Mouse (Mus musculus) left cerebral cortex, adult 18-20 months (tissue): Measurements from ENCODE around the gene Klf9. TPM values are rescaled to one million over a fixed set of nuclear protein-coding genes. Genes with fewer than 3 reads are reported as not detected.
A peak's percentile ranks its signal among the peaks of the same experiment; 100 is the strongest.

Experiments used
- DNase-seq, 2 experiments: peaks; one replicate each; pipeline ENCODE4 v3.0.0; 2021 to 2022; ENCODE audit warnings: low spot score in 2 of 2, mixed read lengths in 1 of 2
- long read RNA-seq, 2 experiments: library from polyadenylated mRNA; stranded (forward); transcript quantifications; one replicate each; pipeline ENCODE4 v2.0.0; 2021
- total RNA-seq, 2 experiments: library from RNA; stranded (reverse); gene quantifications; 2 replicates each; pipeline ENCODE4 v1.2.3; 2021

Gene Klf9
- 100 to 1,000 TPM; 153 to 167 TPM for total RNA-seq
- long read RNA-seq, experiment 1, full-length matches to known transcripts, result 72 of 456 reads
- long read RNA-seq, experiment 1, partial matches to known transcripts, result 382 of 456 reads
- long read RNA-seq, experiment 1, other reads (novel, unspliced or antisense), result 2 of 456 reads
- long read RNA-seq, experiment 2, full-length matches to known transcripts, result 43 of 281 reads
- long read RNA-seq, experiment 2, partial matches to known transcripts, result 0 of 281 reads
- long read RNA-seq, experiment 2, other reads (novel, unspliced or antisense), result 238 of 281 reads

GRCm38 (mm10) chr19:23140689-23141317, at the start of gene Klf9:
Gene Klf9 (plus strand): TSS chr19:23141226.
- peak; percentile 96 to 97 for DNase-seq

- peak; percentile 59 to 70 for DNase-seq
These were observed 49.4 kb upstream of the Klf9 start for GRCm38 (mm10) chr19:23091586-23091985.

- DNase-seq, result no peak
These were observed 47.5 kb upstream of the Klf9 start for GRCm38 (mm10) chr19:23093548-23093947.

DNA sequence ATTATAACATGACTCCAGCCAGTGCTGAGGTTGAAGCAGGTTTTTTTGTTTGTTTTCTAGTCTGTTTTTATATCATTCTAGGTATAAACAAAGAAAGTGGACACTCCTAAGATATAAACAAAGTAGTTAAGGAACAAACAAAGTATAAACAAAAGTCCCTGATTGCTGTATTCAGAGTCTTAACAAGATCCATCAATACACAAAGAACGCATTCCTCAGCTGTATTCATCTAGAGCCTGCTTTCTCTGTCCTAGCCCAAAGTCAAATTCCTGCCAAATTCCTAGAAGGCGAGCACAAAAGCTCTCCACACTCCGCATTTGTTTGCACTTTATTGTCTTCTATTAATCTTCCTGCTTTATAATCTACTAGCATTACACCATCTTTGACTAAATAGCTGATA, 46.1 kb upstream of the Klf9 start:
- no peak for DNase-seq

DNA sequence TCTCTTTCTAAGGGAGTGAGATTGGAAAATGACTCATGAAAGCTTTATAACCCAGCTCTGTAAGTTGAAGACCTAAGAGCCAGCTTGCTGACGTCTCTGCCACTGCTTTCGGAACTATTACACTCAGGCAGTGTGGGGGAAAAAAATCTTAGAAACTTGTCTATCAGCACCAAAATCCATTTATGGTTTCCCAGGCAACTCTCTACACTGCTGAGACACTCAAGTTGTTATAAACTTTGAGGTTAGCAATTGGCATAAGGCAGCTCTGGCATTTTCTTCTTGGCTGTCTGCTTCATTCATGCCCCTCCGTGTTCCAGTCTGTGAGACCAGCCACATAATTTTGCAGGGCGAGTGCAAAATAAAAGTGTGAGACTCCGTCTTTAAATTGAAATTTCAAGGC, 34.2 kb upstream of the Klf9 start:
- no peak for DNase-seq

- DNase-seq, result no peak
These were observed 33.7 kb upstream of the Klf9 start for GRCm38 (mm10) chr19:23107335-23107734.

- no peak for DNase-seq
These were observed 19.2 kb upstream of the Klf9 start for GRCm38 (mm10) chr19:23121875-23122274.

DNA sequence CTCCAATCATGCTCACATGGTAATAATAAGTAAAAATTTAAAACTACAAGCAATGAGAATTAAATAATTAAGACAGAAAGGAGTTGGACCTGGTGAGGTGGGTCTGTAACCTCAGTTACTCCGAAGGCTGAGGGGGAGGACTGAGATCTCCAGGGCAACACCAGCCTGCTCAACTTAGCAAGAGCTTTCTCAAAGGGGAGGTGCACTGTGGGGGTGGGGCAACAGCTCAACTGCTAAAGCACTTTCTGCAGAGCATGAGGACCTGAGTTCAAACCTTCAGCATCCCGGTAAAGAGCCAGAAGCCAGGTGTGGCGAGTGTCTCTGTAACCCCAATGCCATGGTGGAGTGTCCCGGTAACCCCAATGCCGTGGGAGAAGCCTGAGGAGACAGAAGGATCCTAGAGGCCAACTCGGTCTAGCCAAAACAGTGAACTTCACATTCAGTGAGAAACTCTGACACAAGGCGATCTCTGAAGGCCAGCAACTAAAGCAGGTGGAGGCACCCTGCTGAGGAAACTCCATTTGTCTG, 16.9 kb upstream of the Klf9 start:
- no peak for DNase-seq

DNA sequence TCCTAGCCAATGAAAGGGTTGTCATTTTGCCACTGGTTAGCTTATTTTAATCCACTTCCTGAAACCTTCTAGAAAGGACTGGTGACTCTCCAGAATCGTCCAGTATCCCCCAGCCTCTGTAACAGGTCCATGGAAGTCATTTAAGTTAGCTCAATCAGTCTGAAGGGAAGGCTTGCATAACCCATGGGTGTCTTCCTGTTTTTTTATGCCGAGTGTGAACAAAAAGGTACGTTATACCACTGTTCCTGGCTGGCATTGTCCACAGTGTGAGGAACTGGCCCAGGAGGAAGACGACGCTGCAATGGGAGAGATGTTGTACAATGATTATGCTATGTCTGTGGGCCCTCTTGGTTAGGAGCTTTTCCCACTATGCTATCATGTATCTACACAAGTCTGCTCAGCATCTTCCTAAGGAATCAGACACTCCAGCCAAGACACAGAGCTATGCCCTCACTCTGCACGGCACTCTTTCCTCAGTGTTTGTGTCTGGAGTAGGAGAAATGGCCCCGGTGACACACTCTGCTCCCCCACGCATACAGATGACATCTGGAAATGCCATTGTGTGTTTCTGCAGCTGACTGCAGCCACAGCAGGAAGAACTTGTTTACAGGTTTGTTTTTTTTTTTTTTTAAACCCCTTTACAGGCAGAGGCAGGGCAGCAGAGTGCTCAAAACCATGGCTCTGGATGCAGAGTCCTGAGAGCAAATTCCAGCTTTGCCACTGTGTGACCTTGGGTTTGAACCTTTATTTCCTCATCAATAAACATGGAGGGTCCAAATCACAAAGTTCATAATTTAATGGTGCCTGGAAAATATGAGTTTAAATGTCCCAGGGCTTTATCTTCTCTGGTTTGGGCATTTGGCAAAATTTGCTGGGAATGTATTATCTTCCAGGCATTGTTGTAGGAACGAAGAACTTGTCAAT, 15.5 kb upstream of the Klf9 start:
- no peak for DNase-seq

GRCm38 (mm10) chr19:23129908-23130307, 11.1 kb upstream of the Klf9 start:
- DNase-seq, result no peak

DNA sequence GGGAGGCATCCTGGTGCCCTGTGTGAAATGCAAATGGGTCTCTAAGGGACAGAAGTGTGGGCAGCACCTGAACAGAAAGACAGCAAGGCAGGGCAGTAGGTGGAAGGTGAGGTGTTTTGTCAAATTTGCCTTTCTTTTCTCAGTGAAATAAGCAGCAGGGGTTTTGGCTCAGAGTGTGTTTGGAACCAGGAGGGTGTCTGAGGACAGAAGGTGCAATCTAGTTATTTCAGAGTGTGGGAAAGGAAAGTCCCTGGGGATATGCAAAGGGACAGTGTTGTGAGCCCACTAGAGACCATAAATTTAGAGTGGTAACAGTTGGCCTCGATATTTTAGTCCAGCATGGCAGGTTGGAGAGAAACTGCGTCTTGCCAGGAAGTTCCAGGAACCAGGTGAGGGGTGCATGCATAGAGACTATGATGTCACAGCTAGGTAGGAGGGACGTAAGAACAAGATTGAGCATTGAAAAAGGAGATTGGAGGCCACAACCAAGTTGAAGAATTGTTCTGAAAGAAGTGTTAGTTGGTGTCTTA, 8.9 kb upstream of the Klf9 start:
- DNase-seq, result no peak

DNA sequence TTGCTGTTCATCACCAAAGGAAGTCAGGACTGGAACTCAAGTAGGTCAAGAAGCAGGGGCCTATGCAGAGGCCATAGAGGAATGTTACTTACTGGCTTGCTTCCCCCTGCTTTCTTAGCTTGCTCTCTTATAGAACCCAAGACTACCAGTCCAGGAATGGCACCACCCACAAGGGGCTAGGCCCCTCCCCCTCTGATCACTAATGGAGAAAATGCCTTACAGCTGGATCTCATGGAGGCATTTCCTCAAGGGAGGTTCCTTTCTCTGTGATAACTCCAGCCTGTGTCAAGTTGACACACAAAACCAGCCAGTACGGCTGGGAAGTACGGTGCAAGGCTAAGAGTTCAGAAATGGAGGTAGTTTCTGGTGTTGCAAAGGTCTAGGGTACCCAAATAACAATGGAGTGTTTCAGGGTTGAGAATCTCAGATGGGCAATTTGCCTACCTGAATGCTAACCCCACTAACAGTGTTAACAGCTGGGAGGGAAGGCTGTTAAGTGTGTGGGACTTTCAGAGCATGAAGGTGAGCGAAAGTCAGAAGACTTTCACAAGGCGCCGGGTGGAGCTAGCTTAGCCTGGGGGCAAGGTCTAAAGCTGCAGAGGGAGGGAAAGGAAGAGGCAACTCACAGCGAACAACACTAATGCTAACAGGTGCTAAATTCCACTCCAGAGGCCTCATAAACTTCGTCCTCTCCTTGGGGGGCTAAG, 8.2 kb upstream of the Klf9 start:
- no peak for DNase-seq

DNA sequence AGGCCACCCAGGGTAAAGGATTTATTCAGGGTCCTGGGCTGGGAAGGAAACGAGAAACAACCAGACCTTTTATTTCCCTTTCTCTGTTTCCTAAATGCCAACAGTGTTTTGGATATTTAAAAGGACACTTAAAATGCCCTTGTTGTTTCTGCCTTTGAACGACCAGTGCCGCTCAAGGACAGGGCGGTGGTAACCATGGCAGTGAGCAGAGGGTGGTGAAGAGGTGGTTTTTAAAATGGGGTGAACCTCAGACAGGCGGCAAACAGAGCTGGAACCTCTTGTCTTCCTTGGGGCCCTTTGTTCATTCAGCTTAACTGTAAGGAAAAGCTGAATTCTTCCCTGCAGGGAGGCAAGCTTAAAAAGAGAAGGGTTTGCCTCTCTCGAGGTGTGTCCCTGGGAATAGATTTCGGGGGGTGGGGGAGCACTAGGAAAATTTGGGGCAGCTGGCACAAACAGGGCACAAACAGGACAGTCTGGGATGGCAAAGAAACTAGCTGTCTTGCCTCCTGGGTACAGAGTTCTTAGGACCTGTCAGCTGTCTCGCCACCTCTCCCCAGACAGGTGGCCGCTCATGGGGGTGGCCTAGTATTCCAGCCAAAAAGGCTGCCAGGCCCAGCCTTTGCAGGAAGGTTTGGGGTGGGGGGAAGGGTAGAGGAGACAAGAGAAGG, 7.5 kb upstream of the Klf9 start:
- no peak for DNase-seq

- DNase-seq, result peak; percentile 83 to 90
These were observed 7.0 kb upstream of the Klf9 start for GRCm38 (mm10) chr19:23134095-23134440.

DNA sequence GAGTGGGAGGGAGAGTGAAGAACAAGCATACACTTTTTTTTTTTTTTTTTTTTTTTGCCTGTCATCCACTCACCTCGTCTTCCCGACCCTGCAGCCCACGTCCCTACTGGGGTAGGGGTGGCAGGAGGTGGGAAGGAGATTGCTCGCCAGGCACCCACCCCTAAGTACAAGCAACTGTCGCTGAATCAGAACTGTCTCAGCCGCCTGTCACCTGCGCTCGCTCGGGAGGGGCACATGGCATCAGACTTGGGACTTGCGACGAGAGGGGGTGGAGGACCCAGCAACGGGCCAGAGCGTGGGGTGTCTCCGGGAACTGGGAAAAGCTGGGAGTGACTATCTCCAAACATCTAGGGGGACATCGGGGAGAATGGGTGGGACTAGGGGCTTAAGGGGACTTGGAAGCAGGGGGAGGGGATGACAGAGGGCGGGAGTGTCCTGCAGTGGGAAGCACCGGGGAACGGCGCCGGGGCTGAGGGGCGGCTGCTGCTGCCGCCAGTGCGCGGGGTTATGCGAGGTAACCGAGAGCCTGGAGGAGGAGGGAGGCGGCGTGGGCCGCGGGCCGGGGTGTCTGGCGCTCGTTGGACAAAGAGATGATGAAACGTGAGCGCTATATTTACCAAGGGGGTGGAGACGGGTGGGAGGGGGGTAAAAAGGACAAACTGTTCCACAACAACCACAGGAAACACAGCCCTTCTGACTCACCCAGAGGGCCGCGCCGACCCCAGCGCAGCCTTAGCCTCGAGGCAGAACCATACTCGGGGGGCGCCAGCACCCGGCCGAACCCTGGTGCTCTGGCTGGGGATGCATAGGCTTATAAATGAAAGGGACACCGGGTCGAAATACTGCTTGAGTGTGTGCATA, 6.4 kb upstream of the Klf9 start:
- peak; percentile 80 to 92 for DNase-seq

- peak; percentile 84 to 91 for DNase-seq
These were observed 5.5 kb upstream of the Klf9 start for GRCm38 (mm10) chr19:23135349-23136201.

DNA sequence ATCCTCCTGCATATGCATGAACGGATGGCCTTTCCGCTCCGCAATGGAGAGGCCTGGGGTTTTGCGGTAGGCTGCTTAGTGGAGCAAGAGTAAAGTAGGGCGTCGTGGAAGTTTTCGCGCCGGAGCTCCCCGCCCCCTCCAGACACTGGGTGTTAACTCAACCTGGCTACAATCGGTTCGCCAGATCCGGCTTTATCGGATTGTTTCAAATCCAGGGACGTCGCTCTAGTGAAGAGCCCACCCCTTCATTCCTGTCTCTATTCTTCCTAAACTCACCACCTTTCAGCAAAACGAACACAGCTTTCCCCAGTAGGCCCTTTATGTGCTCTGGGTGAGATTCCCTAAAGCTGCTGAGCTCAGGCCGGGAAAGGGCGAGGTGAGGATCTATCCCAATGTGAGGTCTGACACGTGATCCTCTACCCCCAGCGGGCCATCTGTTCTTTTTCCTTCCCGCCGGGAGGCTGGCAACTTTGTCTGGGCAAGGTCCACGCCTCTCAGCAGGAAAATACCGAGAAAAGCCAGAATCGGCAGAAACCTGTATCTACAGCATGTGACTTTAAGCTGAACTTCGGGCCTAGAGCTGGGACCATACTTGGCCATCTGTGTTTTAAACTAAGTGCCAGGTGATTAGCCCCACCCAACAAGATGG, 4.7 kb upstream of the Klf9 start:
- DNase-seq, result peak; percentile 56 to 66

DNA sequence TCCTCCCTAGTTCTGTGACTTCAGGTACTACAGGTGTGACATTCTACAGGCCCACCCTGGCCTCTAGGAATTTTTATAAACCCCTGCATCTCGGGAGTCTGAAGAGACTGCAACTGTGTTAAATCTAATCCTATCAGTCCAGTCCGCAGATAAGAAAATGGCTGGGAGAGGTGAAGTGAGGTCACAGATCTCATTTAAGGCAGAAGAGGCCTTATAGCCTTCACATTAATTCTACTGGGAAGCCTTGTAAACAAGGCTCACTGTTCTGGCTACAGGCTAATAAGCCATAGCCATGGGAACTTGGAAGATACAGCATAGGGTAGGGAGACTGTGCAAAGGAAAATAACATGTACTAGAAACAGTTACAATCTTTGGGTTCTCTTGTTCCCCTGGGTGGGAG, 3.7 kb upstream of the Klf9 start:
- DNase-seq, result no peak
